ENCODE assay signal across 8 mouse cellular contexts in the genomic region with DNA sequence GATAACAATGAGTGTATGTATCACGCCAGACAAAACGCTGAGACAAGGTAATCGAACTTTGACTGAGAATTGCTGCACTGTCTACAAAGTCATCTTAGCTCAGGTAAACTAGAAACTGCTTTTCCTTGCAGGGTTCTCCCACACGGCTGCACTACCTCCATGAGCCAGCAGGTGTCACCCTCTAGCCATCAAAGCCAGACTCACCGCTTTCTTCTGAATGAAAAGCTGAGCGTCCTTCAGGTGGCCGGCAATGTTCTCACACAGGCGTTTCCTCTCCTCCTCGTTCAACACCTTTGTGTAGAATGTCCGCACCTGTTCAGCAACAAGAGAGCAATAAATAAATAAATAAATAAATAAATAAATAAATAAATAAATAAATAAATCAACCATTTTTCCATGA. TPM values are rescaled to one million over a fixed set of nuclear protein-coding genes. Genes with fewer than 3 reads are reported as not detected.
DNase-seq lines count a peak whose midpoint lies in the region; ATAC-seq lines count a peak whose summit lies in the region.

No protein-coding gene starts in this region.

- peak; percentile 86 for DNase-seq in 3T3-L1 (ENCODE audit: low read depth, low spot score)
- DNase-seq in adrenal gland, adult 8-10 months: peak; percentile 54
- peak; percentile 81 for DNase-seq in embryo, embryonic 11 days
- peak; percentile 67 to 79 for DNase-seq in natural killer cell, adult 2 months (ENCODE audit: low spot score in 2 of 2)
- peak; percentile 81 to 95 for DNase-seq in spleen, postnatal 4 days (ENCODE audit: low spot score in 2 of 2)

- no peaks in the 10 kb centered on the region for H3K27me3 ChIP-seq in kidney, embryonic 14.5 days (ENCODE audit: control insufficient read depth, insufficient read depth, low read length)
- no peaks in the 10 kb centered on the region for H3K27me3 ChIP-seq in limb, embryonic 13.5 days

- H3K36me3 ChIP-seq in kidney, embryonic 14.5 days (ENCODE audit: control insufficient read depth, insufficient read depth, low read length): peaks cover 50% of the 10 kb centered on the region
- peaks cover 64% of the 10 kb centered on the region for H3K36me3 ChIP-seq in limb, embryonic 13.5 days

- no peaks in the 10 kb centered on the region for H3K4me1 ChIP-seq in kidney, embryonic 14.5 days (ENCODE audit: control insufficient read depth, insufficient read depth, low read length)
- H3K4me1 ChIP-seq in limb, embryonic 13.5 days: peaks cover 9% of the 10 kb centered on the region

- H3K9ac ChIP-seq in kidney, embryonic 14.5 days (ENCODE audit: low read depth, low read length): no peak overlapping the region
- no peak overlapping the region for H3K9ac ChIP-seq in limb, embryonic 13.5 days

- no peak overlapping the region for H3K27ac ChIP-seq in kidney, embryonic 14.5 days (ENCODE audit: low read depth, low read length)
- no peak overlapping the region for H3K27ac ChIP-seq in limb, embryonic 13.5 days

- ATAC-seq in granulocyte monocyte progenitor cell, adult 5-6 weeks (replicated peaks; ENCODE audit: poor library complexity, severe bottlenecking): peak; percentile 85
- ATAC-seq in kidney, embryonic 14.5 days (ENCODE audit: low FRiP score, low TSS enrichment): 0 out of 2 replicates have a peak, but pooled peaks have one; percentile 65
- peak; percentile 49; the same call in 1 of the 2 replicates for ATAC-seq in limb, embryonic 13.5 days (ENCODE audit: low FRiP score, low read depth)

- WGBS in kidney, embryonic 14.5 days: 21% methylated on average over 10 of the region's 10 CpGs
- 17% methylated on average over 10 of the region's 10 CpGs for WGBS in limb, embryonic 13.5 days

- H3K4me3 ChIP-seq in kidney, embryonic 14.5 days (ENCODE audit: low read length): no peak overlapping the region
- H3K4me3 ChIP-seq in limb, embryonic 13.5 days: no peak overlapping the region

- H3K9me3 ChIP-seq in kidney, embryonic 14.5 days (ENCODE audit: control insufficient read depth, low read length): no peaks in the 10 kb centered on the region
- H3K9me3 ChIP-seq in limb, embryonic 13.5 days: no peaks in the 10 kb centered on the region

- no peak overlapping the region for H3K4me2 ChIP-seq in kidney, embryonic 14.5 days (replicated peaks; ENCODE audit: low read depth, low read length)
- H3K4me2 ChIP-seq in limb, embryonic 13.5 days (replicated peaks): no peak overlapping the region

RNA-seq across cellular contexts. Expression of a gene that starts 28.3 kb away (rescaled TPM):
- total RNA-seq in adrenal gland, adult 8-10 months (2022): 100 to 1,000 TPM; 149 to 361 (median 282) TPM
- total RNA-seq in granulocyte monocyte progenitor cell, adult 5-6 weeks (2014; fragmentation: Nextera tagmentation): 77.7 and 79.5 TPM in 2 replicates
- total RNA-seq in granulocyte monocyte progenitor cell, adult 5-6 weeks (2017): 34.7 and 44.5 TPM in 2 replicates
- polyA plus RNA-seq in kidney, embryonic 14.5 days (2014; fragmentation: Nextera tagmentation; extraction: Ambion mirVana): 78.2 and 110 TPM in 2 replicates
- 70.9 and 75.4 TPM in 2 replicates for polyA plus RNA-seq in limb, embryonic 13.5 days (2015; fragmentation: Nextera tagmentation; extraction: Ambion mirVana)

RNA-seq across cellular contexts. Expression of a gene that starts 45.2 kb away (rescaled TPM):
- total RNA-seq in adrenal gland, adult 8-10 months (2022): not detected
- total RNA-seq in granulocyte monocyte progenitor cell, adult 5-6 weeks (2014; fragmentation: Nextera tagmentation): not detected in 2 replicates
- not detected in 2 replicates for total RNA-seq in granulocyte monocyte progenitor cell, adult 5-6 weeks (2017)
- 2.5 and 2.9 TPM in 2 replicates for polyA plus RNA-seq in kidney, embryonic 14.5 days (2014; fragmentation: Nextera tagmentation; extraction: Ambion mirVana)
- 0.17 and 0.29 TPM in 2 replicates for polyA plus RNA-seq in limb, embryonic 13.5 days (2015; fragmentation: Nextera tagmentation; extraction: Ambion mirVana)
